In genomic region chr5:99248501-99248900, GRCm38 (mm10) we compare ENCODE assay signal across 8 mouse cellular contexts.
A peak's percentile ranks its signal among the peaks of the same experiment; 100 is the strongest.
DNase-seq lines count a peak whose midpoint lies in the region; ATAC-seq lines count a peak whose summit lies in the region.

No protein-coding gene starts in this region.

- DNase-seq in T-cell, adult 2 months (ENCODE audit: low spot score), result peak; percentile 85
- DNase-seq in cerebellum, adult 9-11 months, result peak; percentile 86
- peak; percentile 98 to 99 for DNase-seq in frontal cortex, postnatal 36 days (ENCODE audit: low spot score in 2 of 2)
- peak; percentile 100 for DNase-seq in hindbrain, embryonic 14.5 days (ENCODE audit: low spot score)
- peak; percentile 97 to 100 for DNase-seq in left cerebral cortex, adult 18-20 months (ENCODE audit: low spot score in 2 of 2)
- DNase-seq in mesoderm, embryonic 11.5 days (ENCODE audit: low read depth, low spot score), result peak; percentile 95
- DNase-seq in right cerebral cortex, postnatal 25 days, result peak; percentile 91
- peak; percentile 85 to 97 for DNase-seq in urinary bladder, postnatal 4 days (ENCODE audit: low spot score in 2 of 2)

- H3K4me1 ChIP-seq in hindbrain, embryonic 14.5 days (replicated peaks; ENCODE audit: control insufficient read depth, insufficient read depth, low read length), result peaks cover 29% of the 10 kb centered on the region

- H3K4me3 ChIP-seq in hindbrain, embryonic 14.5 days (replicated peaks; ENCODE audit: low read length), result peak overlapping the region; percentile 8

- H3K27me3 ChIP-seq in hindbrain, embryonic 14.5 days (ENCODE audit: control insufficient read depth, insufficient read depth, low read length), result no peaks in the 10 kb centered on the region

- peak overlapping the region; percentile 46; the same call in 1 of the 2 replicates for H3K27ac ChIP-seq in hindbrain, embryonic 14.5 days

- peak; percentile 35 for ATAC-seq in hindbrain, embryonic 14.5 days (ENCODE audit: low FRiP score)

- H3K9ac ChIP-seq in hindbrain, embryonic 14.5 days, result peak overlapping the region; percentile 49

- no peaks in the 10 kb centered on the region for H3K36me3 ChIP-seq in hindbrain, embryonic 14.5 days (replicated peaks; ENCODE audit: control insufficient read depth, insufficient read depth)

- 2% methylated on average over 7 of the region's 7 CpGs for WGBS in hindbrain, embryonic 14.5 days

- H3K4me2 ChIP-seq in hindbrain, embryonic 14.5 days (replicated peaks), result peak overlapping the region; percentile 42

- no peaks in the 10 kb centered on the region for H3K9me3 ChIP-seq in hindbrain, embryonic 14.5 days (ENCODE audit: control insufficient read depth, low read length)

Comparison
In these comparisons a context has a peak if more than half of its experiments do, and no peak if none do; other contexts are left out.
1. Peak in every context shown above with its lines: DNase-seq, ATAC-seq, H3K4me3 ChIP-seq and H3K27ac ChIP-seq.